Mouse (Mus musculus): Measurements from ENCODE around the gene Ticrr. TPM values are rescaled to one million over a fixed set of nuclear protein-coding genes. Genes with fewer than 3 reads are reported as not detected.
A peak's percentile ranks its signal among the peaks of the same experiment; 100 is the strongest.

The Ticrr gene
- polyA plus RNA-seq, 1 experiment from 2014 or later, result 1.5 TPM

GRCm38 (mm10) chr7:79705210-79705609, 45.2 kb downstream of the Ticrr start:
- Histone ChIP-seq H3K27me3 (replicated peaks) (no peaks in the 10 kb centered on the region), H3K4me3 (no peak overlapping the region), H3K36me3 (replicated peaks) (no peaks in the 10 kb centered on the region), H3K4me1 (0 out of 2 replicates have a peak, but pooled peaks cover 2% of the 10 kb centered on the region), H3K27ac (no peak overlapping the region), H3K9me3 (no peaks in the 10 kb centered on the region), H3K9ac (no peak overlapping the region), H3K4me2 (no peak overlapping the region)
- no peak for ATAC-seq (replicated peaks)
- 88% methylated on average over 5 of the region's 5 CpGs for WGBS

GRCm38 (mm10) chr7:79710130-79710607, 50.2 kb downstream of the Ticrr start:
- WGBS, result under 1% methylated on average over 55 of the region's 55 CpGs
- Histone ChIP-seq H3K9me3 (no peaks in the 10 kb centered on the region), H3K36me3 (replicated peaks) (no peaks in the 10 kb centered on the region), H3K27me3 (replicated peaks) (no peaks in the 10 kb centered on the region), H3K4me3 (peak overlapping the region; percentile 45), H3K4me2 (peak overlapping the region; percentile 58), H3K4me1 (peaks cover 14% of the 10 kb centered on the region), H3K9ac (peak overlapping the region; percentile 30), H3K27ac (peak overlapping the region; percentile 25; the same call in 1 of the 2 replicates)
- peak; percentile 88 for ATAC-seq (replicated peaks)

- no peaks in the 10 kb centered on the region for H3K27me3 ChIP-seq (replicated peaks)
- peak overlapping the region; percentile 58 for H3K4me2 ChIP-seq
- no peaks in the 10 kb centered on the region for H3K36me3 ChIP-seq (replicated peaks)
- H3K9me3 ChIP-seq, result no peaks in the 10 kb centered on the region
- H3K27ac ChIP-seq, result peak overlapping the region; percentile 25; the same call in 1 of the 2 replicates
- peak overlapping the region; percentile 30 for H3K9ac ChIP-seq
- H3K4me3 ChIP-seq, result peak overlapping the region; percentile 45
- ATAC-seq (replicated peaks), result peak; percentile 32; the same call in 1 of the 2 replicates
- H3K4me1 ChIP-seq, result peaks cover 21% of the 10 kb centered on the region
- 27% methylated on average over 17 of the region's 17 CpGs for WGBS
These were observed 50.8 kb downstream of the Ticrr start for GRCm38 (mm10) chr7:79710831-79711230.

GRCm38 (mm10) chr7:79715187-79715981, 55.4 kb downstream of the Ticrr start, which contains the start of gene Kif7:
Kif7 (minus strand) TSS chr7:79715720.
- Histone ChIP-seq H3K27ac (no peak within 1 kb of the TSS), H3K9me3 (no peaks in the 10 kb centered on the region), H3K4me3 (peak within 1 kb of the TSS; percentile 55), H3K36me3 (replicated peaks) (no peaks in the 10 kb centered on the region), H3K9ac (peak within 1 kb of the TSS; percentile 46), H3K27me3 (replicated peaks) (peaks cover 4% of the 10 kb centered on the region; the same call in 1 of the 2 replicates), H3K4me2 (peak within 1 kb of the TSS; percentile 92), H3K4me1 (peaks cover 23% of the 10 kb centered on the region)
- ATAC-seq (replicated peaks), result peak; percentile 83
- WGBS, result under 1% methylated on average over 37 of the region's 55 CpGs

- peak overlapping the region; percentile 58 for H3K27ac ChIP-seq
- no peaks in the 10 kb centered on the region for H3K9me3 ChIP-seq
- peak overlapping the region; percentile 92 for H3K4me2 ChIP-seq
- peak overlapping the region; percentile 66 for H3K9ac ChIP-seq
- H3K36me3 ChIP-seq (replicated peaks), result no peaks in the 10 kb centered on the region
- under 1% methylated on average over 48 of the region's 48 CpGs for WGBS
- peaks cover 8% of the 10 kb centered on the region; the same call in 1 of the 2 replicates for H3K4me1 ChIP-seq
- ATAC-seq (replicated peaks), result peak; percentile 86
- peak overlapping the region; percentile 68 for H3K4me3 ChIP-seq
- H3K27me3 ChIP-seq (replicated peaks), result peaks cover 22% of the 10 kb centered on the region
These were observed 61.5 kb downstream of the Ticrr start for GRCm38 (mm10) chr7:79721386-79721977.

- no peaks in the 10 kb centered on the region for H3K4me1 ChIP-seq
- peaks cover 15% of the 10 kb centered on the region for H3K27me3 ChIP-seq (replicated peaks)
- H3K9me3 ChIP-seq, result no peaks in the 10 kb centered on the region
- WGBS, result 22% methylated on average over 2 of the region's 2 CpGs
- no peak overlapping the region for H3K27ac ChIP-seq
- no peak for ATAC-seq (replicated peaks)
- H3K9ac ChIP-seq, result no peak overlapping the region
- H3K4me2 ChIP-seq, result no peak overlapping the region
- H3K4me3 ChIP-seq, result no peak overlapping the region
- H3K36me3 ChIP-seq (replicated peaks), result no peaks in the 10 kb centered on the region
These were observed 67.1 kb downstream of the Ticrr start for GRCm38 (mm10) chr7:79727091-79727490.

- Histone ChIP-seq H3K4me3 (no peak overlapping the region), H3K4me1 (no peaks in the 10 kb centered on the region), H3K27me3 (replicated peaks) (peaks cover 4% of the 10 kb centered on the region; the same call in 1 of the 2 replicates), H3K9me3 (no peaks in the 10 kb centered on the region), H3K4me2 (no peak overlapping the region), H3K36me3 (replicated peaks) (no peaks in the 10 kb centered on the region), H3K27ac (no peak overlapping the region), H3K9ac (no peak overlapping the region)
- WGBS, result 22% methylated on average over 6 of the region's 6 CpGs
- ATAC-seq (replicated peaks), result no peak
These were observed 68.2 kb downstream of the Ticrr start for GRCm38 (mm10) chr7:79728219-79728618.

- H3K4me2 ChIP-seq, result no peak overlapping the region
- H3K4me3 ChIP-seq, result no peak overlapping the region
- H3K4me1 ChIP-seq, result no peaks in the 10 kb centered on the region
- ATAC-seq (replicated peaks), result no peak
- no peak overlapping the region for H3K9ac ChIP-seq
- WGBS, result 8% methylated on average over 8 of the region's 8 CpGs
- no peak overlapping the region for H3K27ac ChIP-seq
- no peaks in the 10 kb centered on the region for H3K36me3 ChIP-seq (replicated peaks)
- H3K9me3 ChIP-seq, result no peaks in the 10 kb centered on the region
- peaks cover 3% of the 10 kb centered on the region; the same call in 1 of the 2 replicates for H3K27me3 ChIP-seq (replicated peaks)
These were observed 69.2 kb downstream of the Ticrr start for GRCm38 (mm10) chr7:79729169-79729568.

GRCm38 (mm10) chr7:79729743-79730370, 69.9 kb downstream of the Ticrr start:
- H3K9ac ChIP-seq, result no peak overlapping the region
- H3K36me3 ChIP-seq (replicated peaks), result no peaks in the 10 kb centered on the region
- WGBS, result 67% methylated on average over 11 of the region's 11 CpGs
- 0 out of 2 replicates have a peak, but pooled peaks have one; percentile 39 for ATAC-seq (replicated peaks)
- H3K9me3 ChIP-seq, result no peaks in the 10 kb centered on the region
- no peak overlapping the region for H3K4me3 ChIP-seq
- no peak overlapping the region for H3K4me2 ChIP-seq
- peaks cover 3% of the 10 kb centered on the region; the same call in 1 of the 2 replicates for H3K27me3 ChIP-seq (replicated peaks)
- H3K4me1 ChIP-seq, result no peaks in the 10 kb centered on the region
- no peak overlapping the region for H3K27ac ChIP-seq

- Histone ChIP-seq H3K4me1 (no peaks in the 10 kb centered on the region), H3K9me3 (no peaks in the 10 kb centered on the region), H3K27ac (no peak overlapping the region), H3K4me2 (no peak overlapping the region), H3K36me3 (replicated peaks) (no peaks in the 10 kb centered on the region), H3K4me3 (no peak overlapping the region), H3K27me3 (replicated peaks) (no peaks in the 10 kb centered on the region), H3K9ac (no peak overlapping the region)
- WGBS, result 72% methylated on average over 13 of the region's 13 CpGs
- ATAC-seq (replicated peaks), result no peak
These were observed 71.4 kb downstream of the Ticrr start for GRCm38 (mm10) chr7:79731438-79731837.

- Histone ChIP-seq H3K9ac (no peak within 1 kb of the TSS), H3K36me3 (replicated peaks) (no peaks in the 10 kb centered on the region), H3K4me3 (no peak within 1 kb of the TSS), H3K9me3 (no peaks in the 10 kb centered on the region), H3K27me3 (replicated peaks) (no peaks in the 10 kb centered on the region), H3K27ac (no peak within 1 kb of the TSS), H3K4me2 (no peak within 1 kb of the TSS), H3K4me1 (no peaks in the 10 kb centered on the region)
- ATAC-seq (replicated peaks), result no peak
- WGBS, result 69% methylated on average over 4 of the region's 4 CpGs
These were observed 72.6 kb downstream of the Ticrr start, which contains the start of gene Plin1 for GRCm38 (mm10) chr7:79732622-79733021. Plin1 (minus strand) TSS chr7:79732903.

- no peak overlapping the region for H3K4me3 ChIP-seq
- no peaks in the 10 kb centered on the region for H3K4me1 ChIP-seq
- H3K4me2 ChIP-seq, result no peak overlapping the region
- no peak for ATAC-seq (replicated peaks)
- no peak overlapping the region for H3K27ac ChIP-seq
- no peaks in the 10 kb centered on the region for H3K9me3 ChIP-seq
- no peaks in the 10 kb centered on the region for H3K36me3 ChIP-seq (replicated peaks)
- WGBS, result 77% methylated on average over 8 of the region's 8 CpGs
- no peak overlapping the region for H3K9ac ChIP-seq
- no peaks in the 10 kb centered on the region for H3K27me3 ChIP-seq (replicated peaks)
These were observed 74.6 kb downstream of the Ticrr start for GRCm38 (mm10) chr7:79734563-79734962.
